Mouse (Mus musculus) forebrain, embryonic 14.5 days (tissue): ENCODE measurements around the gene Taf10. TPM values are rescaled to one million over a fixed set of nuclear protein-coding genes. Genes with fewer than 3 reads are reported as not detected.
A peak's percentile ranks its signal among the peaks of the same experiment; 100 is the strongest.
"Not testable (repeated sequence)": the region's sequence is repeated elsewhere in the genome, so short reads cannot be mapped to it uniquely, and the experiment has no call there.

ENCODE experiments used
- ATAC-seq: fragments of 200-750 bp; cut with Nextera tagmentation; 2 replicates; pipeline ENCODE4 v1.8.0; 2017; ENCODE audit warnings: mild to moderate bottlenecking, moderate library complexity
- DNase-seq: peaks from one replicate; pipeline ENCODE4 v3.0.0-alpha.2; 2015; ENCODE audit warnings: low spot score
- H3K27ac ChIP-seq: fragments of 300-500 bp; sonication (generic); 2 replicates; pipeline ENCODE4 v1.5.1; 2014; ENCODE audit warnings: low read depth, mild to moderate bottlenecking, control low read depth, low read length, moderate library complexity
- H3K27me3 ChIP-seq: fragments of 300-500 bp; sonication (generic); replicated peaks from 2 replicates; pipeline ENCODE4 v1.6.1; 2014; ENCODE audit warnings: low read length, control low read depth, mixed read lengths; ENCODE audit not compliant: control insufficient read depth, insufficient read depth
- H3K36me3 ChIP-seq: fragments of 300-500 bp; sonication (generic); 2 replicates; pipeline ENCODE4 v1.6.1; 2014; ENCODE audit warnings: low read length, control low read depth; ENCODE audit not compliant: control insufficient read depth, insufficient read depth
- H3K4me1 ChIP-seq: fragments of 300-500 bp; sonication (generic); 2 replicates; pipeline ENCODE4 v1.6.1; 2014; ENCODE audit warnings: antibody characterized with exemption, low read length, control low read depth; ENCODE audit not compliant: control insufficient read depth, insufficient read depth
- H3K4me2 ChIP-seq: fragments of 300-500 bp; sonication (generic); 2 replicates; pipeline ENCODE4 v1.6.1; 2014; ENCODE audit warnings: mild to moderate bottlenecking, control low read depth, low read length
- H3K4me3 ChIP-seq: fragments of 300-500 bp; sonication (generic); 2 replicates; pipeline ENCODE4 v1.5.1; 2014; ENCODE audit warnings: low read depth, low read length, control low read depth
- H3K9ac ChIP-seq: fragments of 300-500 bp; sonication (generic); 2 replicates; pipeline ENCODE4 v1.6.1; 2014; ENCODE audit warnings: mild to moderate bottlenecking, low read length, control low read depth, moderate library complexity
- H3K9me3 ChIP-seq: fragments of 300-500 bp; sonication (generic); replicated peaks from 2 replicates; pipeline ENCODE4 v1.6.1; 2016; ENCODE audit warnings: low read length, control low read depth, mixed read lengths; ENCODE audit not compliant: control insufficient read depth
- WGBS: fragments of 180-500 bp; shearing (Covaris S2); extraction: QIAGEN DNeasy Blood & Tissue Kit; methylation state at CpG from one replicate; pipeline ENCODE4 v1.1.7; 2014; 5-methylcytosine and 5-hydroxymethylcytosine counted together
- polyA plus RNA-seq: library from polyadenylated mRNA; unstranded; fragments of >200 nt; fragmentation: Nextera tagmentation; extraction: Ambion mirVana; gene quantifications from 2 replicates; pipeline ENCODE4 v1.2.1, GENCODE M21; 2014

Taf10 gene
- polyA plus RNA-seq, 1 experiment from 2014 or later = 164 TPM

DNA sequence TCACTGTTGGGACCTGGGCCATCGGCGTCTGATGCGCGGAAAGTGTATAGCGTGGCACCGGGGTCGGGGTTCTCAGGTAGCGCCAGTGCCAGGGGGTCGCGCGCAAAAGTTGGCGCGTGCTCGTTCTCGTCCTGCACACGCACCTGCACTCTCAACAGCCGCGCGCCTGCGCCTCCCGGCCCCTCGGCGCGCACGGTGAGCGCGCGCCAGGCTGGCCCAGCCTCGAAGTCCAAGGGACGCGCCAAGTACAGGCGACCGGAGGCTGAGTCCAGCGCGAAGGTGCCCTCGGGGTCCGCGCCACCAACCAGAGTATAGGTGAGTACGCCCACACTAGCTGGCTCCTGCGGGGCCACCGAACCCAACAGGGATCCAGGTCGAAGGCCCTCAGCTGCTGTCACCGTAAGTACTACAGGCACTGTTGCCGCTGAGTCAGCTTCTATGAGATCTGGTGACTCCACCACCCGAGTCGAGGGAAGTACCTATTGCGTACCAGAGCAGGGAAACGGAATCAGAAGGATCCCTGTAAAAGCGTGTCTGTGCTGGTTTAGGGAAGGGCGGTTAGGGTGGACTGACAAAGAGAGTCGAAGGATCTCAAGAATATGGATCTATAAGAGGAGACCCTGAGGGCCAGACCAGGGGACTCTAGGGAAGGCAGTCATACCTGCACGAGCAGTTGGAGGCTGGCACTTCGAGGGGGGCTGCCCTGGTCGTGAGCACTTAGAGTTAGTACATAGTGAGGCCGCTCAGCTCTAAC, 18.5 kb upstream of the Taf10 start:
- no peak for DNase-seq

DNA sequence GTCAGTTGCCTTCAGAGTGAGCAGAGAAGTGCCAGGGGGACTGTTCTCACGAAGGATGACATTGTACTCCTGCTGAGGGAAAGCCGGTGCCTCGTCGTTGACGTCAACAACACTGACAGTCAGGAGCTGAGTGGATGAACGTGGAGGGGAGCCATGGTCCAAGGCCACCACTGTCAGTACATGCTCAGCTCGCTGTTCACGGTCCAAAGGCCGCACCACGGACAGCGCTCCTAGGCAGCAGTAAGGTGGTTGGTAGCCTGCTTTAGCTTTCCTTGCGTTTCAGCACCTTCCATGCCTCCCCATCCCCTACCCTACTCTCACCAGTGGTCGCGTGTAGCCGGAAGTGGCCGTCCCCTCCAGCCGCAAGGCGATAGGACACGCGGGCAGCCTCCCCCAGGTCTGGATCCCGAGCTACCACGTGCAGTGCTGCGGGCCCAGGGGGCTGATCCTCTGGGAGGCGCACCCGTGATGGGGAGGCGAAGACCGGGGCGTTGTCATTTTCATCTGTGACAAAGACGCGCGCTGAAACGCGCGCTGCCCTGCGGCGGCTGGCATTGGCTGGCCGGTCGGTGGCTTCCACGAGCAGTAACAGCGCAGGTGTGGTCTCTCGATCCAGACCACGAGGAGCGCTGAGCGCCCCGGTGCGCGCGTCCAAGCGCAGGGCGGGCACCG, 17.8 kb upstream of the Taf10 start:
- H3K4me2 ChIP-seq = no peak overlapping the region
- H3K9me3 ChIP-seq = no peaks in the 10 kb centered on the region
- ATAC-seq = 0 out of 2 replicates have a peak, but pooled peaks have one; percentile 22
- H3K27me3 ChIP-seq = 0 out of 2 replicates have a peak, but pooled peaks cover 3% of the 10 kb centered on the region
- no peaks in the 10 kb centered on the region for H3K4me1 ChIP-seq
- peaks cover 94% of the 10 kb centered on the region for H3K36me3 ChIP-seq
- H3K4me3 ChIP-seq = no peak overlapping the region
- no peak for DNase-seq
- 23% methylated on average over 51 of the region's 51 CpGs for WGBS
- H3K9ac ChIP-seq = 0 out of 2 replicates have a peak overlapping the region, but pooled peaks have one; percentile 25
- H3K27ac ChIP-seq = no peak overlapping the region

More for the DNA sequence above, 18.5 kb upstream of the Taf10 start:
- ATAC-seq = 0 out of 2 replicates have a peak, but pooled peaks have one; percentile 16
- no peaks in the 10 kb centered on the region for H3K9me3 ChIP-seq
- H3K36me3 ChIP-seq = peaks cover 94% of the 10 kb centered on the region
- no peak overlapping the region for H3K27ac ChIP-seq
- no peaks in the 10 kb centered on the region for H3K4me1 ChIP-seq
- H3K9ac ChIP-seq = no peak overlapping the region
- H3K27me3 ChIP-seq = 0 out of 2 replicates have a peak, but pooled peaks cover 3% of the 10 kb centered on the region
- 28% methylated on average over 55 of the region's 55 CpGs for WGBS
- H3K4me3 ChIP-seq = no peak overlapping the region
- no peak overlapping the region for H3K4me2 ChIP-seq

- H3K4me2 ChIP-seq = no peak overlapping the region
- ATAC-seq (no peak), DNase-seq (no peak)
- H3K27me3 ChIP-seq = no peaks in the 10 kb centered on the region
- no peak overlapping the region for H3K27ac ChIP-seq
- WGBS = 93% methylated on average over 10 of the region's 10 CpGs
- no peak overlapping the region for H3K9ac ChIP-seq
- H3K9me3 ChIP-seq = no peaks in the 10 kb centered on the region
- peaks cover 71% of the 10 kb centered on the region for H3K36me3 ChIP-seq
- H3K4me3 ChIP-seq = no peak overlapping the region
- peaks cover 5% of the 10 kb centered on the region; the same call in 1 of the 2 replicates for H3K4me1 ChIP-seq
Observed at GRCm38 (mm10) chr7:105753281-105753680, 9.1 kb upstream of the Taf10 start.

DNA sequence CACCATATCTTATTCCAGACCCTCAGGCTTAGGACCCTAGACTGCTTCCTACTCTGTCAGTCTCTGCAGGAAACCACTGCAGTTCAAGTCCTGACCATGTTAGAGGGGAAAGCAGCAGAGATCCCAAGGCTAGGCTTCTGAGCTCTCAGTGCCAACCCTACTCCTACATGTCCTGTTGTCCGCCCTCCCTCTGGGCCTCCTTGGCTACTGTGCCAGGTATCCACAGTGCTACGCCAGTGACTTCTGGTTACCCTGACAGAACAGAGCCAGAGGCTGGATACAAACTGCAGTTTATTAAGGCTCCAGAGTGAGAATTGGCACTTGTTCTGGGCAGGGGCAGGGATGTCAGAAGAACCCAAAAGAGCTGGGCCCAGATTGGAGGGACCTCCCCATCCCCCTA, 8.6 kb upstream of the Taf10 start:
- H3K9me3 ChIP-seq = no peaks in the 10 kb centered on the region
- H3K4me1 ChIP-seq = peaks cover 5% of the 10 kb centered on the region; the same call in 1 of the 2 replicates
- no peak overlapping the region for H3K9ac ChIP-seq
- H3K4me3 ChIP-seq = no peak overlapping the region
- no peak overlapping the region for H3K4me2 ChIP-seq
- peaks cover 68% of the 10 kb centered on the region for H3K36me3 ChIP-seq
- no peaks in the 10 kb centered on the region for H3K27me3 ChIP-seq
- ATAC-seq = peak; percentile 10
- H3K27ac ChIP-seq = no peak overlapping the region
- WGBS = 92% methylated on average over 2 of the region's 2 CpGs
- no peak for DNase-seq

DNA sequence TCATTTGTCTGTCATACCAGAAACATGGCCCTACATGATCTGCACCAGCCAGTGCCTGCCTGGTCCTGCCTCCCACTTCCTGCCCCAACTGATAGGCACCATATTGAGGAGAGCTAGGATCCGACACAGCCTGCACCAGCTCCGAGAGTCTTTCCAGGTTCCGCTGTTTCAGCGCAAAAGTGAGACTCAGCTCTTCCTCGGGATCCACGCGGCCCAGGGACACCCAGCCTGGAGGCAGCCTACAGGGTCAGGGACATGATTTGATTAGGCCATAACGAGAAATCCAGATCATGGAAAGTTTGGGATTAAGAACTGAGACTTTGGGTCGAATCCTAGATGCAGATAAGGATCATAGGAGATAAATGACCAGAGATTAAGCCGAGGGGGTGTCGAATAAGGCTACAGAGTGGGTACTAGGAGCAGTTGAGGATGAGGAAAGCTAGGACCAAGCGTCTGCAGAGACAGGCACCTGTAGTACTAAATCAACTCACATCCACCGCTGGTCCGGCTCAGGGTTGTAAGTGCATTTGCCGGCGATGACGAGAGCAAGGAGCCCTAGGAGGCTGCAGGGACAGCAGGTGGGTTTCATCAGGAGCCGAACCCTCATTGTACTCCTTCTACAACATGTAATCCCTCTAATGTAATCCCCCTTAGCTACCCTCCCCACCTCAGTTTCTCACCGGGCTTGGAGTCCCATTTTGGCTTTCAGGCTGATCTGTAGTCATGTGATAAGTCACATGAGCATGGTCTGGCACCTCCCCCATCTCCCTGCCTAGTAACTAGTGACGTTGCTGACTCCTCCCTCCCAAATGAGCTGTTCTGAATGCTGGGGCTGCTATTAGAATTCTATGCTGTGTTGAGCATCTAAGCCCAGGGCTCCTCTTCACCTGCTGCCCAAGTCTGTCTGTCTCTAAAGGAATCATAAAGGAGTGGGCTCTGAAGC, 7.6 kb upstream of the Taf10 start, which contains the start of gene Tpp1:
Gene Tpp1 (minus strand): TSS at position 745 of the 943 bp plus-strand sequence.
- peaks cover 66% of the 10 kb centered on the region for H3K36me3 ChIP-seq
- peaks cover 5% of the 10 kb centered on the region; the same call in 1 of the 2 replicates for H3K4me1 ChIP-seq
- peak; percentile 95 for ATAC-seq
- peak within 1 kb of the TSS; percentile 42 for H3K4me3 ChIP-seq
- DNase-seq = peak; percentile 96
- H3K4me2 ChIP-seq = peak within 1 kb of the TSS; percentile 62
- WGBS = 19% methylated on average over 20 of the region's 20 CpGs
- no peaks in the 10 kb centered on the region for H3K27me3 ChIP-seq
- no peak within 1 kb of the TSS for H3K27ac ChIP-seq
- no peaks in the 10 kb centered on the region for H3K9me3 ChIP-seq
- H3K9ac ChIP-seq = peak within 1 kb of the TSS; percentile 68

DNA sequence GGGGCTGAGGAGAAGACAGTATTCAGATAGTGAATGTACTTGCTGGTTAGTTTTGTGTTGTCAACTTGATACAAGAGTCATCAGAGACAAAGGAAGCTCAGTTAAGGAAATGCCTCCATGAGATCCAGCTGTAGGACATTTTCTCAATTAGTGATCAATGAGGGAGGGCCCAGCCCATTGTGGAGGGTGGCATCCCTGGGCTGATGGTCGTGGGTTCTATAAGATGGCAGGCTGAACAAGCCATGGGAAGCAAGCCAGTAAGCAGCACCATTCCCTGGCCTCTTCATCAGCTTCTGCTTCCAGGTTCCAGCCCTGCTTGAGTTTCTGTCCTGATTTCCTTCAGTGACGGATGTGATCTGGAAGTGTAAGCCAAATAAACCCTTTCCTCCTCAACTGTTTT, 3.6 kb upstream of the Taf10 start:
- Histone ChIP-seq H3K4me2 (no peak overlapping the region), H3K27ac (no peak overlapping the region), H3K9ac (no peak overlapping the region), H3K36me3 (peaks cover 30% of the 10 kb centered on the region), H3K4me1 (peaks cover 5% of the 10 kb centered on the region; the same call in 1 of the 2 replicates), H3K27me3 (no peaks in the 10 kb centered on the region), H3K9me3 (no peaks in the 10 kb centered on the region), H3K4me3 (no peak overlapping the region)
- no peak for ATAC-seq
- no peak for DNase-seq
- WGBS = 73% methylated on average over 2 of the region's 2 CpGs

DNA sequence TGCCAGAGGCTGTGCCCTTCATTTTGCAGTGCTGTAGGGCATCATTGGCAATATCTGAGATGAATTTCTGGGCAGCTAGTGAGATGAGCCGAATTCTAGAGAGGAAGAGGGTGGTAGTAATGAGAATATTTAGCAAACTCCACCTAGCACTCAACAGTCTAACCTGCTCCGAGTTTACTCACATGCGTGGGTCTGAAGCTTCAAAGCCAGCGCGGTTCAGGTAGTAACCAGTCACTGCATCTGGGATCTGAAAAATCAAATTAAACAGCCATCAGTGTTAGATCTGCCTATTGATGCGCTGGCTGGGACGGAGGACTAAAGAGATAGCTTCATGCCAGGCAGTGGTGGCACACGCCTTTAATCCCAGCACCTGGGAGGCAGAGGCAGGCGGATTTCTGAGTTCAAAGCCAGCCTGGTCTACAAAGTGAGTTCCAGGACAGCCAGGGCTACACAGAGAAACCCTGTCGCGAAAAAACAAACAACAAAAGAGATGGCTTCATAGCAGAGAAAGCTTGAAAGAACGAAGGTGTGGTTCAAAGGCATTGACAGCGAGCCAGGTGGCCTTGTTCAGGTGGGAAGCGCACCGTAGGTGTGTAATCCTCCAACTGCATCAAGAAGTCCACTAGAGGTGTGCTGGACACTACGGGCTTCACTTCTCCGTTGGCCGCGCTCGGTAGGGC, 775 bp downstream of the Taf10 start:
- DNase-seq, H3K9me3 ChIP-seq, H3K4me1 ChIP-seq, H3K27ac ChIP-seq, ATAC-seq, H3K27me3 ChIP-seq: not testable (repeated sequence)
- peaks cover 43% of the 10 kb centered on the region for H3K36me3 ChIP-seq
- 31% methylated on average over 20 of the region's 20 CpGs for WGBS
- H3K4me2 ChIP-seq = peak overlapping the region; percentile 86
- peak overlapping the region; percentile 93 for H3K9ac ChIP-seq
- peak overlapping the region; percentile 98 for H3K4me3 ChIP-seq
